Mouse (Mus musculus) myocyte (in vitro differentiated cells): ENCODE data around the gene Kdelc1.

Source experiments
- CEBPB ChIP-seq: IDR thresholded peaks from 2 replicates; pipeline ENCODE4 v1.6.1; 2011; ENCODE audit warnings: mild to moderate bottlenecking, moderate library complexity; ENCODE audit not compliant: poor library complexity, insufficient read depth, severe bottlenecking
- E2F4 ChIP-seq: IDR thresholded peaks from one replicate; pipeline ENCODE4 v1.6.1; 2011; ENCODE audit warnings: mild to moderate bottlenecking, control low read depth, moderate library complexity; ENCODE audit not compliant: insufficient read depth
- MAX ChIP-seq: IDR thresholded peaks from one replicate; pipeline ENCODE4 v1.6.1; 2011; ENCODE audit warnings: low read depth, mild to moderate bottlenecking, control low read depth
- MYOD1 ChIP-seq, 3 experiments: IDR thresholded peaks; one replicate each; pipeline ENCODE4 v1.6.1; 2011; ENCODE audit warnings: control low read depth in 2 of 3, low read depth in 2 of 3, mild to moderate bottlenecking in 2 of 3, moderate library complexity in 1 of 3; ENCODE audit not compliant: insufficient read length in 2 of 3, control insufficient read depth in 1 of 3
- POLR2A ChIP-seq: IDR thresholded peaks from one replicate; pipeline ENCODE4 v1.6.1; 2011; ENCODE audit warnings: low read depth, mild to moderate bottlenecking, control low read depth, moderate library complexity; ENCODE audit not compliant: insufficient read length
- POLR2AphosphoS2 ChIP-seq: IDR thresholded peaks from one replicate; pipeline ENCODE4 v1.6.1; 2011; ENCODE audit warnings: low read depth, control low read depth; ENCODE audit not compliant: insufficient read length
- SRF ChIP-seq: IDR thresholded peaks from one replicate; pipeline ENCODE4 v1.6.1; 2011; ENCODE audit warnings: low read depth; ENCODE audit not compliant: control insufficient read depth, insufficient read length
- TCF12 ChIP-seq: IDR thresholded peaks from one replicate; pipeline ENCODE4 v1.6.1; 2011; ENCODE audit warnings: mild to moderate bottlenecking, control low read depth; ENCODE audit not compliant: poor library complexity, insufficient read depth, severe bottlenecking
- USF1 ChIP-seq: IDR thresholded peaks from one replicate; pipeline ENCODE4 v1.6.1; 2011; ENCODE audit warnings: low read depth, mild to moderate bottlenecking, control low read depth, moderate library complexity

- TF ChIP-seq USF1 (no peak), SRF (no peak), TCF12 (no peak), MYOD1 (IDR thresholded peaks at IDR 0.05; ENCODE audit: control insufficient read depth in 1 of 3, insufficient read length in 2 of 3, low read depth in 2 of 3) (no peak), POLR2A (no peak), E2F4 (no peak), MAX (no peak), POLR2AphosphoS2 (no peak), CEBPB (no peak)
Measured at GRCm38 (mm10) chr1:44142747-44143146, 24.1 kb upstream of the Kdelc1 start.
